Mouse (Mus musculus): Measurements from ENCODE around the gene Limd1.
"Not testable (repeated sequence)": the region's sequence is repeated elsewhere in the genome, so short reads cannot be mapped to it uniquely, and the experiment has no call there.

Gene Limd1

GRCm38 (mm10) chr9:123478586-123479195 is at the start of gene Limd1:
Limd1 (plus strand) TSS chr9:123478706.
- DNase-seq (ENCODE audit: low spot score) = no peak

GRCm38 (mm10) chr9:123429863-123430262 is 48.6 kb upstream of the Limd1 start:
- no peak for DNase-seq (ENCODE audit: low spot score)

GRCm38 (mm10) chr9:123430973-123431372 is 47.5 kb upstream of the Limd1 start:
- DNase-seq (ENCODE audit: low spot score) = no peak

GRCm38 (mm10) chr9:123438223-123438622 is 40.3 kb upstream of the Limd1 start:
- DNase-seq (ENCODE audit: low spot score) = no peak

GRCm38 (mm10) chr9:123440230-123441058 is 38.1 kb upstream of the Limd1 start:
- DNase-seq (ENCODE audit: low spot score) = no peak

GRCm38 (mm10) chr9:123447101-123447500 is 31.4 kb upstream of the Limd1 start:
- DNase-seq (ENCODE audit: low spot score) = not testable (repeated sequence)

GRCm38 (mm10) chr9:123448594-123448993 is 29.9 kb upstream of the Limd1 start:
- DNase-seq (ENCODE audit: low spot score) = no peak

GRCm38 (mm10) chr9:123450174-123450573 is 28.3 kb upstream of the Limd1 start:
- peak; percentile 70 for DNase-seq (ENCODE audit: low spot score)

GRCm38 (mm10) chr9:123451772-123452171 is 26.7 kb upstream of the Limd1 start:
- no peak for DNase-seq (ENCODE audit: low spot score)

GRCm38 (mm10) chr9:123456634-123457602 is 21.6 kb upstream of the Limd1 start:
- DNase-seq (ENCODE audit: low spot score) = no peak

GRCm38 (mm10) chr9:123457603-123458002 is 20.9 kb upstream of the Limd1 start:
- DNase-seq (ENCODE audit: low spot score) = no peak

GRCm38 (mm10) chr9:123467141-123467620 is 11.3 kb upstream of the Limd1 start:
- DNase-seq (ENCODE audit: low spot score) = peak; percentile 40

GRCm38 (mm10) chr9:123468406-123469085 is 10.0 kb upstream of the Limd1 start:
- no peak for DNase-seq (ENCODE audit: low spot score)

- no peak for DNase-seq (ENCODE audit: low spot score)
Observed at GRCm38 (mm10) chr9:123469087-123469486, 9.4 kb upstream of the Limd1 start.

- no peak for DNase-seq (ENCODE audit: low spot score)
Observed at GRCm38 (mm10) chr9:123473377-123473776, 5.1 kb upstream of the Limd1 start.

- DNase-seq (ENCODE audit: low spot score) = no peak
Observed at GRCm38 (mm10) chr9:123475569-123475968, 2.9 kb upstream of the Limd1 start.

GRCm38 (mm10) chr9:123478031-123478585 is 398 bp upstream of the Limd1 start:
- DNase-seq (ENCODE audit: low spot score) = no peak

- no peak for DNase-seq (ENCODE audit: low spot score)
Observed at GRCm38 (mm10) chr9:123479196-123479669, 727 bp downstream of the Limd1 start.

- DNase-seq (ENCODE audit: low spot score) = no peak
Observed at GRCm38 (mm10) chr9:123479876-123480252, 1.4 kb downstream of the Limd1 start.

GRCm38 (mm10) chr9:123480253-123480921 is 1.9 kb downstream of the Limd1 start:
- DNase-seq (ENCODE audit: low spot score) = no peak

- DNase-seq (ENCODE audit: low spot score) = no peak
Observed at GRCm38 (mm10) chr9:123481136-123481535, 2.6 kb downstream of the Limd1 start.

Measured in layer of hippocampus, adult 9-10 months (tissue).